Mouse (Mus musculus) retina, postnatal 1 day (tissue): ENCODE measurements around the gene Ddx5.
"Not testable (repeated sequence)": the region's sequence is repeated elsewhere in the genome, so short reads cannot be mapped to it uniquely, and the experiment has no call there.

Experiments used
- DNase-seq: peaks from one replicate; pipeline ENCODE4 v3.0.0-alpha.2; 2012

The Ddx5 gene

DNA sequence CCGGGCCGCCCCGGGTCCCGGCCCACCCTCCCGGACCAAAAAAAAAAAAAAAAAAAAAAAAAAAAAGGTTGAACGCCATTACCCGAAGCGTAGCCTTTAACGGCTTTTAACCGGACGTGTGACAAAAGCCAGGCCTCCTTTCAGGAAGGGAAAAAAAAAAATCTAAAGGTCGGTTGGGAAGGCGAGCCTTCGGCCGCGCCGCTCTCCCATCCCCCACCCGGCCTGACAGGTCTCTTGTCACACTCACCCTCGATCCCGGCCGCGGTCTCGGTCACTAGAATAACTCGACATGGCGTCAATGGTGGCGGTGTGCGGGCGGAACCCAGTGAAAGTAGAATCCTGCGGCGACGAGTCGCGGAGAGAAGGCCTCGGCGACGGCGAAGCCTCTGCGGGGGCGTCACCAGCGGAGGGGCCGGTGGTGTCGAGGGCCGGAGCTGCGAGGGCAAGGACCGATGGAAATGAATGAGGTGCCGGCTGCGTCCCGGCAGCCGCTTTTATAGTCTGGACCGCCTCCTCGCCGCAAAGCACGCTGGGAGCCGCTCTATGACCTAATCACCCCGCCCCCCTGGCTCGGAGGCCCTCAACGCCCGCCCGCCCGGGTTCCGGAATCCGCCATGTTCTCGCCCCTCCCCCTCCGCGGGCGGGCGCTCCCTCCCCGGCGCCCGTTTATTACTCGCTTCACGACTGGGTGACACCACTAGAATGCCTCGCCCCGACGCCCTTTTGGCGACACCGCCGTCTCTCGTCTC is 785 bp downstream of the Ddx5 start:
- DNase-seq: peak; percentile 99

DNA sequence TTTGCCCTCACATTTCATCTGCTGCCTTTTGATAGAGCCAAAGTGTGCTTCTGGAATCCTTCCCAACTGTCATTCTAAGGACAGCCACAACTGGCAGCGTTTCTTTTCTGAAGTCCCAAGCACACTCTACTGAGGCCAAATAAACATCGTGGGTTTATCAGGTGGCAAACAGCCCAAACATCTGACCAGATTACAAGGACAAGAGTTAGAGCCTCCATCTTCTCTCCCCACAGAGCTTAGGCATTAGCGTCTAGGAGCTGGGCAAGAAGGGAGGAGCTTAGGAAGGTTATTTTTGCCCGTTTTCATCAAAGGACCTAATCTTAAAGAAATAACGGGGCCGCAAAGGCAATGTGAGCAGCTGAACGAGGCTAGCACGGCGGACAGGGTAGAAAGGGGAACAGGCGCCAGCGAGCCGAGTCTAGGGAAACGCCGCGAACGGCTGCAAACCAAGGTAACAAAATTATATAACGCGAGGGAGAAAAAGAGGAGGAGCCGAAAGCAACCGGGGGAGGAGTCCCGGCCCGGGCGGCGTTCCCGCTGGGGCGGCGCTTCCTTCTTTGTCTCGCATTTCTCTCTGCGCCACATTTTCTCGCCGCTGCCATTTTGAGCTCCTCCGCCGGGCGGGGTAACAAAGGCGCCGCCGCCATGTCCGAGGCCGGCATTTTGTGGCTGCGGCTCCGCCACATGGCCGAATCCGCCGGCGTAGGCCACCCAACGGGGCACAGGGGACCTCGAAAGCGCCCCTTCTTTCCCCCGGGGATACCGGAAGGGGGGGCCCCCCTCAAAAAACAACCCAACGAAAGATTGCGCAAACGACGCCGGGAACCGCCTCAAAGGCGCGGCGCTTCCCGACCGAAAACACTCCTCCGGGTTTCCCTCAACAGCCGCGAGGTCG is 1.6 kb downstream of the Ddx5 start:
- DNase-seq: peak; percentile 91

- DNase-seq: no peak
Measured at GRCm38 (mm10) chr11:106785043-106785442, 3.9 kb downstream of the Ddx5 start.

DNA sequence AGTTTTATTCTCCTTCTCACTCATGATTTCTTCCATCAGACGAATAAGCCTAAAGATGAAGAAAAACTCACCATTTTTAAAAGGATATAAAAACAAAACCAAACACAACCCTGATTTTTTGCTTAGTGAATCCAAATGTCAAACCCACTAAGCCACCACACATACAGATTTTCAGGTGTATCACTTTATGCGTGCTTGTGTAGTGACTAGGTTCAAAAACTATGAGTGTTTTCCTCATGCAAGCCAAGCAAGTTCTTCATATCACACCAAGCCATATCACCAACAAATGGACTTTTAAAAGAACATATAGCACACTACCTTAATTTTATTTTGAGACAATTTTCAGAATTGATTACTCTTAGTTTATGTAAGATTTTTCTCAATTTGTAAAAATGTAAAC is 4.5 kb downstream of the Ddx5 start:
- no peak for DNase-seq

DNA sequence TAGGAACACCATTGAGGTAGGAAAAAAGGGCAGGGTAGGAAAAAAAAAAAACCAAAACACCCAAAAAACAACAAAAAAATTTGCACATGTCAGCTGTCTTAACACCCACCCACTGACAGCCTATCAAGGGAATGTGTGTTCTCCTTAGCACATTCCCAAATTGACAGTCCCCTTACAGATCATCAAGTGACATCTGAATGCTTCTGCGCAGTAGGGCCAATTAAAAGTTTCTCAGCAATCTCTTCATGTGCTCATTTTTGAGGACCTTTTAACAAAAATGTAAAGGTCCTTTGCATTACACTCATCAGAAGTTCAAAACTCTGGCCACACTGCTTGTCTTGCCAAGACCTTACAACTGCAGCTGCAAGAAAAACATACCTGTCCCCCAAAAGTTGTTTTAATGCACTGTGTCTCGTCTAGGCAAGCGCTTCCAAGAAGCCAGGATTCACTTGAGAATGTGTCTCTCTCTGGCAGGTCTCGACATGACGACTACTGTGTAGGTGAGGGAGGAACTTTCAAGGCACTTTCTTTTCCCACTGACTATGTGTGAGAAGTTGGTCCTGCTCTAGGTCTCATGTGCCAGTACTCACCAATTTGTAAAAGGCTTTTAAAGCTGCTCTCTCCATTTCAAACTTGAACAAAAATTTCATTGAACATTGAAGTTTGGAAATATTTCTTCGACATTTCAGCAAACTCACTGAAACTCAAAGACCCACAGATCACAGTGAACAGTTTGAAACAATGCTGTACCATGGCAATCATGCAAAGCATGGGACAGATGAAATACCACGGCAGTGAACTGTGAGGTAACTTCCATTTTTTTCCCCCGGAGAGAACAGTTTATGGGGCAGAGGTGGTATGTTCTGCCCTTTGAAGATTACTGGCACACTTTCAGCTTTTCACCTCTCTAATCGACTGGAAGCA is 5.9 kb downstream of the Ddx5 start:
- no peak for DNase-seq

- not testable (repeated sequence) for DNase-seq
Measured at GRCm38 (mm10) chr11:106782271-106782670, 6.7 kb downstream of the Ddx5 start.

DNA sequence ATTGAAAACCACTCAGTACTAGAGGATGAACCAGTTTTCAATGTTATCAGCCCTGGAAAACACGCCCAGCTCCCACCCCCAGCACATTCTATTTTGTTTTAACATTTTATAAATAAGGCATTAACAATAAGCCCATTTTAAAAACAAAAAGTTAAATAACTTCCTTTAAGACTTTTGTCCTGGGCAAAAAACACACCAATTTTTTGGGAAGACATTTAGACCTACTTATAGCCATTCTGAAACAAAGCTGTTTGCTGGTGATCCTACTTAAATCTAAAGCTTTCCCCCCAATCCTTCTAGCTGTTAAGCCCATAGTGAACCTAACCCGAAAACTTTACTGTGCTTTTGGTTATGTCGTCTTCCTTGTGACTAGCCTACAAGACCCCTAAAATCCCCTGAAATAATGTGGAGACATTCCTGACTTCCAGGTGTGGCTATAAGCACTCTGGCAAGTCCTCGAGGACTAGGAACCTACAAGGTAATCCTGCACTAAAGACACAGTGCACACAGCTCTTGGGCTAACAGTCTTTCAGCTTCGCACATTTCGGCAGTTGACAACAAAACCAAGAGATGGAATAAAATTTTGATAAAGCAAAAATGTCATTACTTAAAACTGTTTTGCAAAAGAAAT is 8.3 kb downstream of the Ddx5 start:
- DNase-seq: no peak

GRCm38 (mm10) chr11:106780089-106780425 is 8.9 kb downstream of the Ddx5 start:
- DNase-seq: no peak

DNA sequence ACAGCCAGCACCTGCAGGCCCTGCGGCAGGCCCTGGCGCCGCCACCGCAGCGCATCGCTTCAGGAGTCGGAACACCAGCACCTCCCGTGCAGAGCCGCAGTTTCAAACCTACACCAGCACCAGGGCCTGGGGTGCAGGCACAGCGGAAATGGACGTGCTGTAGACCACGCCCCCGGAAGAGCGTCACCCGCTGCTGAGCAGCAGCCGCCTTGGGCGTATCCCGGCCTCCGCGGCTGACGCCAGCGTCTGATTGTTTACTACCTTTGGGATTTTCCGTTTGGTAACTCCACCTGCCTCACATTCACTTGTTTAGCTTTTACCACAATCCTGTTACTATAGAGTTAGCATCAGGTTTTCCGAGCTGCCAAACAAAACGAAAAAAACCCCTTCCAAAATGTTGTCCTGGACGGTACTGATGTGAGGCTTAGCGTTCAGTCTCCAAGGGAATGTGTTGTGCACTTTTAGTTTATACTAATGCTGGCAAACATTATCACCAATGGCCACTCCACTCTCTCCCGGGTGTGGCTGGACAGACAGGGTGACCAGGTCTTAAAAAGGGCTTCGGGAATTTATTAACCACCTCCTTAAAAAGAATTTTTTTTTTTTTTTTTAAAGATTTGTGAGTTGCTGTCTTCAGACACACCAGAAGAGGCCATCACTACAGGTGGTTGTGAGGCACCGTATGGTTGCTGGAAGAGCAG is 9.4 kb downstream of the Ddx5 start, which contains the start of gene Polg2:
Polg2 (minus strand) TSS at position 150 of the 701 bp plus-strand sequence.
- peak; percentile 95 for DNase-seq

DNA sequence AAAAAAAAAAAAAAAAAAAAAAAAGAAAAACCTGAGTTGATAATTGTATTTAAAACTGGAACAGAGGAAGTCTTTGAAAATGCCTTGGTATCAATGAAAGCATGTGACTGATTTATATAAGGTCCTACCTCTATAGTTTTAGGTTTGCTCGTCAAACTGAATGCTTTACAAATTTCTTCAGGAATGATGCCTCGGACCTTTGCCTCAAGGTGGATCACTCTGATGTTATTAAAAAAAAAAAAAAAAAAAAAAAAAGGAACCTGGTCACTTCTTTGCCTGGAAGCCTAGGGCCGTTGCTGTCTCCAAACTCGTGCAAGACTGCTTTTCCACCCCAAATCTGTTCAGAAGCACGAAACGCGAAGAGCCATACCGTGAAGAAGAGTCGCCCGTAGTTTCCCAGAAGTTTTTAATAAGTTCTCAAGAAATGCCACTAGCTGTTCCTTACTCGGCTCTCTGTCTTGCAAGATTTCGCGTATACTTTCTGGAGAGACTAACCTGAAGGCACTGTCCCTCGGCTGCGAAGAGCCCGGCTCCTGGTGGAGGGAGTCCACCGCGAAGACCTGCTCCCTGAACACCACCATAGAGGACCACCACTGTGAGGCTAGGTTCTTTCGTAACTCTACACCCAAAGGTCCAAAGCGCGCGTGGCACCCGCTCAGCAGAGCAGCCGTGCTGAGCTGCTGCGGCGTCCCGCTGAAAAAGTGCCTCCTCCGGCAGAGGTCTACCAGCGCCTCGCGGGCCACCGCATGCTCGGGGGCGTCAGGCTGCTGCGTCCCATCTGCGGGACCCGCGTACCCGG is 10.2 kb downstream of the Ddx5 start:
- no peak for DNase-seq

DNA sequence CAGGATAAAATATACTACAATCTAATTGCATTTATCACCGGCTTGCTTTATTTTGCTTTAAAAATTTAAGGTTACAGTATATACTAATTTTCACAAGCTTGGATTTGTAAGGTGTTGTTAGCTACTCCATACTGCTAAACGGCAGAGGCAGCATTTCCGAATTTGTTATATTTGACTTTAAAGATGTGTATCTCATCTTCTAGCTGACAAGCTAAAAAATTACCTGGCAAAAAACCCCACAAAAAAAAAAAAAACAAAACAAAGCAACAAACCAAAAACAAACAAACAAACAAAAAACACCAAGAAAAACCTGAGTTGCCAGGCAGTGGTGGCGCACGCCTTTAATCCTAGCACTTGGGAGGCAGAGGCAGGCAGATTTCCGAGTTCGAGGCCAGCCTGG is 10.9 kb downstream of the Ddx5 start:
- DNase-seq: no peak

- DNase-seq: no peak
Measured at GRCm38 (mm10) chr11:106777395-106777794, 11.6 kb downstream of the Ddx5 start.

DNA sequence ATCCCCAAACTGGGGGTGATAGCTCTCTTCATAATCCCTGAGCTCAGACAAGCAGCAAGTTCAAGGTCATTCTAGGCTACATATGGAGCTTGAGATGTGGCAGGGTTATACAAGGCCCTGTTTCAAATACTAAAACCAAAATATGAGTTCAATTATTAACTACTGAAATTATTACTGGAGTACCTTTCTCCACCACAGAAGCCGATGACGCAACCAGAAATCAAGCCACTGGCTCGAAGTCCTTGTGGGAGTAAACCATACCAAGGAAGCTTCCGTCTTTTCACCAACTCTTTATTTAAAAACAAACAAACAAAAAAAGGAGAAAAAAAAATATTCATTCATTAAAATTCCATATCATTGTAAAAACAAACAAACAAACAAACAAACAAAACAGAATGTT is 12.0 kb downstream of the Ddx5 start:
- DNase-seq: no peak

- DNase-seq: no peak
Measured at GRCm38 (mm10) chr11:106773061-106773460, 15.9 kb downstream of the Ddx5 start.

DNA sequence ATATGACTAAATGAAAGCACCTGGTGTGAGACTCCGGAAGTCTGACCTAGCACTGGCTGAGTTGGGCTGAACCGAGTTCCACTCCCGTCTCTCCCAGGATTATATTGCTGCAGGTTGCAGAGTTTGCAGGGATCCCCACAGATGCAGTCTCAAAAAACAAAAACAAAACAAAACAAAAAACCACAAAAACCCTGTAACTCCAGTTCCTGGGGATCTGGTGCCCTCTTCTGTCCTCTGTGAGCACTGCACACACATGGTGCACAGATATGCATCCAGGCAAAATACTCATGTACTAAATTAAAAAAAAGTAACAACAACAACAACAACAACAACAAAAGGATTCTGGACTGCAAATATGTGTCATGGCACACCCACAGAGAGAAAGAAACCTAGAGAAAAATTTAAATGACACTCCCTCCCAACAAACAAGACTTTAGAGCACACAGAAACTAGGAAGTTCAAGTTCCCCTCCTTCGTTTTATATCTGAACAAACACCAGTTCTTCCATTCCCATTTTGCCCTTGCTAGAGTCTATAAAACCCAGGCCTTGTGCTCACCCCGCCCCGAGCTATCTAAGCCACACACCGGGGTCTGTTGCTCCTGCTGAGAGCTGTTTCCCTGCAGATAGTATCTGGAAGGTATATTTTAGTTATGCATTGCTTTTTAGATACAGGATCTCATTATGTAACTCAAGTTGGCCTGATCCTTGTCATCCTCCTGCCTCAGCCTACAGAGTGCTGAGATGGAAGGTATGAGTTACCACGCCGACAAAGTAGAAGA is 18.6 kb downstream of the Ddx5 start:
- DNase-seq: peak; percentile 41

DNA sequence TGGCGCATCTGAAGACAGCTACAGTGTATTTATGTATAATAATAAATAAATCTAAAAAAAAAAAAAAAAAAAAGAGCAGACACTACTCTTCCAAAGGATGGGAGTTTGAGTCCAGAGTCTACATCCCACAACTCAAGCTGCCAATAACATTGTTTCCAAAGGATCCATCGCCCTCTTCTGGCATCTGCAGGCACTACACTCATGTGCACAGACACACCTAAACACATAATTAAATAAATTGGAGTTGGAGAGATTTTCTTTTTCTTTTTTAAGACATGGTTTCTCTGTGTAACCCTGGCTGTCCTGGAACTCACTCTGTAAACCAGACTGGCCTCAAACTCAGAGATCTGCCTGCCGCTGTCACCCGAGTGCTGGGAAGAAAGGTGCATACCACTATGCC is 21.5 kb downstream of the Ddx5 start:
- DNase-seq: no peak

GRCm38 (mm10) chr11:106766611-106767162 is 22.3 kb downstream of the Ddx5 start:
- no peak for DNase-seq

GRCm38 (mm10) chr11:106762800-106763185 is 26.2 kb downstream of the Ddx5 start:
- DNase-seq: no peak

DNA sequence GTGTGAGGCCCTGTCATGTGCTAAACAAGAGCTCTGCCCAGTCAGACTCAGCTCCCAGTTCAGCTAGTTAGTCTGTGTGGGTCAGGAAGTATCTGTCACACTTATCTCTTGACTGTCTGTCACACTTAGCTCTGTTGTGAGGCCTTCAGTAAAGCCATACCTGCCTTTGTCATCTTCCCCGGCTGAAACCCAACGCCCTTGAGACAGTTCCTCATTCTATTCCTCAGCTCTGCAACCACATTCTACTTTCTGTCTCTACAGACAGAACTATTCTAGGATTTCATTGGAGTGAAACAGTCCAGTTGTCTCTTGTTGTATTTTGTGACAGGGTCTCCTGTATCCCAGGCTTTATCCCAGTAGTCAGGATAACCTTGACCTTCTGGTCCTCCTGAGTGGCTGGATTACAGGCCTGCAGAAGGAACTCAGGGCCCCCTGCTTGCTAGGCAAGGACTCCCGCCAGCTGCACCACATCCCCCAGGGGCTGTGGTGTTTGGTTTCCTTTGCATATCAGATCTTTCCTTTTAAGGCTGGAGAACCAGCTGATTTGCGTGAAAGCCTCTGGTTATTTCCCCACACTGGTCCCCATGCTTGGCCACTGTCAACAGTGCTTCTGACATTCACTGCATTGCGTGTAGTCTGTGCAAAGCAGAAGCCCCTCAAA is 26.7 kb downstream of the Ddx5 start:
- no peak for DNase-seq
